Mouse (Mus musculus): ENCODE results near the gene Cd151.

GRCm38 (mm10) chr7:141451928-141452327 is 15.3 kb upstream of the Cd151 start:
- no peak for TF ChIP-seq CTCF (IDR thresholded peaks at IDR 0.05; ENCODE audit: low read depth, low read length)
- TF ChIP-seq EP300 (IDR thresholded peaks at IDR 0.05; ENCODE audit: insufficient read depth, low read depth, low read length), result no peak
